Mouse (Mus musculus): Measurements from ENCODE around the gene Tmem251. TPM values are rescaled to one million over a fixed set of nuclear protein-coding genes. Genes with fewer than 3 reads are reported as not detected.

Gene Tmem251
- polyA plus RNA-seq (2017; shearing (Covaris generic)) = 20.2 TPM

GRCm38 (mm10) chr12:102743589-102744574 lies at the start of gene Tmem251, which contains the start of gene Moap1:
TSS of gene Tmem251 (plus strand) at chr12:102743762.
TSS of gene Moap1 (minus strand) at chr12:102743661.

GRCm38 (mm10) chr12:102704457-102705198 lies 38.9 kb upstream of the Tmem251 start, which contains the start of gene Itpk1:
TSS of gene Itpk1 (minus strand) at chr12:102704930.

GRCm38 (mm10) chr12:102757689-102758402 lies 14.3 kb downstream of the Tmem251 start, which contains the start of the genes Gm28051, Gon7 and Ubr7:
TSS of gene Gm28051 (minus strand) at chr12:102757765.
TSS of gene Gon7 (minus strand) at chr12:102757803.
TSS of gene Ubr7 (plus strand) at chr12:102757967.

GRCm38 (mm10) chr12:102758403-102758756 lies 14.8 kb downstream of the Tmem251 start, which contains the start of gene Gm20604:
TSS of gene Gm20604 (minus strand) at chr12:102758672.

Other genes starting within 250 kb of the Tmem251 start
- gene Chga, start 188.8 kb upstream of the Tmem251 start, polyA plus RNA-seq (2017; shearing (Covaris generic)) = not detected
- gene Itpk1, start 38.8 kb upstream of the Tmem251 start, polyA plus RNA-seq (2017; shearing (Covaris generic)) = 56.3 TPM
- gene Moap1, start 101 bp upstream of the Tmem251 start, polyA plus RNA-seq (2017; shearing (Covaris generic)) = 9.8 TPM
- gene Gm28051, start 14.0 kb downstream of the Tmem251 start, polyA plus RNA-seq (2017; shearing (Covaris generic)) = not detected
- gene Gon7, start 14.0 kb downstream of the Tmem251 start, polyA plus RNA-seq (2017; shearing (Covaris generic)) = 25.7 TPM
- gene Ubr7, start 14.2 kb downstream of the Tmem251 start, polyA plus RNA-seq (2017; shearing (Covaris generic)) = 18.9 TPM
- gene Gm20604, start 14.9 kb downstream of the Tmem251 start, polyA plus RNA-seq (2017; shearing (Covaris generic)) = 7.0 TPM
- gene Btbd7, start 134.7 kb downstream of the Tmem251 start, polyA plus RNA-seq (2017; shearing (Covaris generic)) = 35.0 TPM
- not detected for gene Cox8c, start 155.6 kb downstream of the Tmem251 start, polyA plus RNA-seq (2017; shearing (Covaris generic))
- gene Unc79, start 205.1 kb downstream of the Tmem251 start, polyA plus RNA-seq (2017; shearing (Covaris generic)) = 0.60 TPM

All from effector memory CD4-positive, alpha-beta T cell, adult 5 months (primary cell).